Mouse (Mus musculus) lung, postnatal 0 days (tissue): ENCODE data around the gene Mettl15.

Source experiments
- CTCF ChIP-seq: IDR thresholded peaks from 2 replicates; pipeline ENCODE4 v1.5.1; 2016; ENCODE audit warnings: antibody characterized with exemption, mild to moderate bottlenecking
- EP300 ChIP-seq: IDR thresholded peaks from 2 replicates; pipeline ENCODE4 v1.6.1; 2016; ENCODE audit warnings: antibody characterized with exemption, mild to moderate bottlenecking, control low read depth

DNA sequence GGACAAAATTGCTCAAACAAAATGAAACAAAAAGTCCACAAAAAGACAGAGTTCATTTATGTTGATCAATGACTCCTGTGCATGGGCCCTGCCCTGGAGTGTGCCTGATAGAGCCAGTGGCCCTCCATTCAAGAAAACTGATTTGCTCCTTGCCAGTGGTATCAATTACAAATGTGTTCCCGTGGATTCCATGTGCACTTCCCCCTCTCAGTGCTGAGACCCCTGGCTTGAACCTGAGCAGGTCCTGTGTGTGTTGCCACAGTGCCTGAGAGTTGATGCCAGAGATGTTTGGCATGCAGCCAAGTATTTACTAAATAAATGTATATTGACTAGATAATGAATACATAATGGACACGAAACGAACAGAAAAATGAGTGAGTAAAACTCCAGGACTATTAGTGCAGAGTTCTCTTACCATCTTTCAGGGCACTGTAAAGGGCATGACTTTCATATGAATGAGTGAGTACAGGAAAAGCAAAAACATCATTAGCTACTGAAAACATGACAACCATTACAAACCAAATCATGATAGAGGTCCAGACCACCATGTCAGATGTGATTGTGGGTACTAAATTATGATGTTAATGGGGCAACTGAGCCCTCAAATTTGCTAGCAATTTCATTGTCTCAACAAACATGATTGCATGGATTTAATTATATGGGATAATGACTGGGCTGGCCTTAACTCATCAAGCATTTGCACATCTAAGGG, 174.6 kb downstream of the Mettl15 start:
- TF ChIP-seq CTCF, result no peak
- TF ChIP-seq EP300, result no peak
